Mouse (Mus musculus) thymus, adult 2 months (tissue): ENCODE measurements around the gene Dcaf4.

Source experiments
- CTCF ChIP-seq: fragments of 200-500 bp; IDR thresholded peaks from 2 replicates; pipeline ENCODE4 v1.5.1; 2012; ENCODE audit warnings: mild to moderate bottlenecking, control low read depth, low read length, moderate library complexity, borderline replicate concordance; ENCODE audit not compliant: control insufficient read depth, poor library complexity, insufficient read depth; ENCODE audit errors: extremely low read depth
- POLR2A ChIP-seq: fragments of 200-500 bp; IDR thresholded peaks from 2 replicates; pipeline ENCODE4 v1.6.1; 2012; ENCODE audit warnings: mild to moderate bottlenecking, low read length, control low read depth, moderate library complexity; ENCODE audit not compliant: control insufficient read depth, poor library complexity, insufficient read depth; ENCODE audit errors: extremely low read depth

DNA sequence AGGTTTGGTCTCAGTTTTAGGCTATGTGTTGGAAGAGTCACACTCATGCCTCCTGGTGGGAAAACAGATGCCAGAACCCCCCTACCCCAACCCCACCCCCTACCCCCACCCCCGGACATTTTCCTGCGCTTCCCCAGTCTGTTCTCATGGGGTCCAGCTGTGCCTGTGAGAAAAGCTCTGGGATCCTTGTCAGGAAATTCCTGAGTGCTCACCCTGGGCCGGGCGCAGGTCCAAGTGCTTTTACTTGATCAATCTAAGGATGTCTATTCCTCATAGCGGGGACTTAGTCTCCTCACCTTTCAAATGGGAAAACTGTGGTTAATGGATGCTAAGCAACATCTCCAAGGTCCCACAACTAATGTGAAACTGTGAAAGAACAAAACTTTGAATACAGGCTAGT lies 7.1 kb upstream of the Dcaf4 start:
- TF ChIP-seq POLR2A (no peak), CTCF (no peak)
